Mouse (Mus musculus) embryo, embryonic 10 days (tissue): ENCODE measurements around the gene Wbp11.

Experiments
- DNase-seq: peaks from one replicate; pipeline ENCODE4 v3.0.0-alpha.2; 2015; ENCODE audit warnings: low spot score

Wbp11 gene

GRCm38 (mm10) chr6:136827881-136828561 is at the start of gene Wbp11:
TSS of gene Wbp11 (minus strand) at chr6:136828233.
- peak; percentile 98 for DNase-seq

- peak; percentile 38 for DNase-seq
Measured at GRCm38 (mm10) chr6:136875670-136876069, 47.6 kb upstream of the Wbp11 start, which contains the start of gene Mgp. TSS of gene Mgp (minus strand) at chr6:136875823.

GRCm38 (mm10) chr6:136874599-136874998 is 46.6 kb upstream of the Wbp11 start:
- no peak for DNase-seq

GRCm38 (mm10) chr6:136868921-136869320 is 40.9 kb upstream of the Wbp11 start:
- no peak for DNase-seq

GRCm38 (mm10) chr6:136866150-136866549 is 38.1 kb upstream of the Wbp11 start:
- DNase-seq: no peak

GRCm38 (mm10) chr6:136865360-136865759 is 37.3 kb upstream of the Wbp11 start:
- DNase-seq: no peak

GRCm38 (mm10) chr6:136861020-136861419 is 33.0 kb upstream of the Wbp11 start:
- DNase-seq: peak; percentile 84

- no peak for DNase-seq
Measured at GRCm38 (mm10) chr6:136858420-136858819, 30.4 kb upstream of the Wbp11 start.

GRCm38 (mm10) chr6:136857873-136858260 is 29.8 kb upstream of the Wbp11 start:
- DNase-seq: peak; percentile 25

- DNase-seq: peak; percentile 56
Measured at GRCm38 (mm10) chr6:136857186-136857872, 29.3 kb upstream of the Wbp11 start, which contains the start of gene Art4. TSS of gene Art4 (minus strand) at chr6:136857733.

GRCm38 (mm10) chr6:136856071-136856636 is 28.1 kb upstream of the Wbp11 start:
- peak; percentile 25 for DNase-seq

GRCm38 (mm10) chr6:136855183-136855582 is 27.1 kb upstream of the Wbp11 start:
- DNase-seq: no peak

- DNase-seq: no peak
Measured at GRCm38 (mm10) chr6:136854361-136854781, 26.3 kb upstream of the Wbp11 start.

GRCm38 (mm10) chr6:136852762-136853161 is 24.7 kb upstream of the Wbp11 start:
- peak; percentile 60 for DNase-seq

GRCm38 (mm10) chr6:136852348-136852747 is 24.3 kb upstream of the Wbp11 start:
- DNase-seq: no peak

GRCm38 (mm10) chr6:136850267-136850666 is 22.2 kb upstream of the Wbp11 start:
- no peak for DNase-seq

GRCm38 (mm10) chr6:136848971-136849370 is 20.9 kb upstream of the Wbp11 start:
- DNase-seq: no peak

- DNase-seq: no peak
Measured at GRCm38 (mm10) chr6:136848399-136848798, 20.4 kb upstream of the Wbp11 start.

- DNase-seq: peak; percentile 60
Measured at GRCm38 (mm10) chr6:136847790-136848189, 19.8 kb upstream of the Wbp11 start.

GRCm38 (mm10) chr6:136847267-136847666 is 19.2 kb upstream of the Wbp11 start:
- DNase-seq: no peak

- DNase-seq: no peak
Measured at GRCm38 (mm10) chr6:136845706-136846480, 17.9 kb upstream of the Wbp11 start.

GRCm38 (mm10) chr6:136844903-136845302 is 16.9 kb upstream of the Wbp11 start:
- no peak for DNase-seq
